Mouse (Mus musculus): ENCODE data around the gene Trir. TPM values are rescaled to one million over a fixed set of nuclear protein-coding genes. Genes with fewer than 3 reads are reported as not detected.
A peak's percentile ranks its signal among the peaks of the same experiment; 100 is the strongest.

Gene Trir
- polyA plus RNA-seq, 1 experiment from 2014 or later = 124 TPM

DNA sequence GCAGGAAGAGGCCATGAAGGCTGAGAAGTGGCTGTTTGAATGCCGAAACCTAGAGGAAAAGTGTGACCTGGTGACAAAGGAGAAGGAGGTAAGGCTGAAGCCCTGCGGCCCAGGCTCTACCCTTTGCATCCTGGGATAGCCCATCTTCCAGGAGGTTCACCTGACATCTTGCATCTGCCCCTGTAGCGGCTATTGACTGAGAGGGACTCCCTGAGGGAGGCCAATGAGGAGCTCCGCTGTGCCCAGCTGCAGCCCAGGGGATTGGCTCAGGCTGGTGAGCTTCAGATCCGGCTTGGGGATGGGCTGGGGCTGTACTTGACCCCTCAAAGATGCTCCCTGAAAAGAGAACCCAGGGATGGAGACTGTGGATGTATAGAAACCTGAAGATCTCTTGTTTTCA, 29.6 kb upstream of the Trir start:
- Histone ChIP-seq H3K4me2 (no peak overlapping the region), H3K4me3 (replicated peaks) (no peak overlapping the region), H3K36me3 (peaks cover 9% of the 10 kb centered on the region), H3K9ac (replicated peaks) (no peak overlapping the region), H3K4me1 (peaks cover 10% of the 10 kb centered on the region), H3K27ac (replicated peaks) (no peak overlapping the region), H3K9me3 (replicated peaks) (no peaks in the 10 kb centered on the region), H3K27me3 (replicated peaks) (peaks cover 11% of the 10 kb centered on the region)
- ATAC-seq (ENCODE audit: low FRiP score) = no peak
- 87% methylated on average over 5 of the region's 5 CpGs for WGBS

DNA sequence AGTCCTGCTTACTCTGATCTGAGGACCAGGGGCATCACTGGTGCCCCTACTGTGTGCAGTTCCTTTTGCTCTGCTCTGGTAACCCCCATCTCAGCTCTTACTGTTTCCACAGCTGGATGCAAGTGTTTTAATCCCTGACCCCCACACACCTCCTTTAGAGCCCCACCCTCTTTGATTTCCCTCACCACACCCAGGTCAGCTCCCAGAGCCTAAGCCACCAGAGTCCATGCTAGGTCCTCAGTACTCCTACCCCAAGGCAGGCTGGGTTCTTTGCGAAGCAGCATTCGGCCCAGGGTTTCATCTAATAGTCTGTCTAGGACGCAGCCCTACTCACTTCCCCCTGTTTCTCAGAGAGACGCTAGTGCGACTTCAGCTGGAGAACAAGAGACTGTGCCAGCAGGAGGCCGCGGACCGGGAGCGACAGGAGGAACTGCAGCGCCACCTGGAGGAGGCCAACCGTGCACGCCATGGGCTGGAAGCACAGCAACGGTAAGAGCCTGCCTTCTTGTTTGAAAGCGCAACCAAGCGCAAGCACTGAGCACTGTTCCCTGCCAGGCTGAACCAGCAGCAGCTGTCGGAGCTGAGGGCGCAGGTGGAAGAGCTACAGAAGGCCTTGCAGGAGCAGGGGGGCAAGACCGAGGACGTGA, 28.9 kb upstream of the Trir start:
- Histone ChIP-seq H3K4me1 (peaks cover 10% of the 10 kb centered on the region), H3K4me3 (replicated peaks) (no peak overlapping the region), H3K27me3 (replicated peaks) (peaks cover 11% of the 10 kb centered on the region), H3K9ac (replicated peaks) (0 out of 2 replicates have a peak overlapping the region, but pooled peaks have one; percentile 14), H3K4me2 (peak overlapping the region; percentile 35), H3K27ac (replicated peaks) (no peak overlapping the region), H3K36me3 (peaks cover 15% of the 10 kb centered on the region), H3K9me3 (replicated peaks) (no peaks in the 10 kb centered on the region)
- peak; percentile 62 for ATAC-seq (ENCODE audit: low FRiP score)
- WGBS = 3% methylated on average over 19 of the region's 19 CpGs

DNA sequence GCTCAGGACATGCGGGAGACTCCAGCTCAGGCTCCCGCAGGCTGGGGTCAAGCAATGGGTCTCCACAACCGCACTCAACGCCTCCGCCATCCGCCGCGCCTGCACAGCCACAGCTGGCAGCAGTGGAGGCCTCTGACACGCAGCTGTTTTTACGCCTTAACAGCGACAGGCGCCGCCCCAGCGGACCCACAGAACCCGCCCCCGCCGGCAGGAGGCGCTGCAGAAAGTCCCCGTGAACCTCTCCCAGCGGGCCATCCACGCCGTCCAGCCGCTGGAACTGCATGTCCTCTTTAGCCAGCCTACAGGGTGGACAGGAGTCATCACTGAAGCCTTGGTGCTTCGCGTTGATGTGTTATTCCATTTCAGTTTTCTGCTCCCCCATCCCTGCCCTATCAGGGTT, 18.9 kb upstream of the Trir start:
- WGBS = 16% methylated on average over 25 of the region's 25 CpGs
- no peak overlapping the region for H3K27ac ChIP-seq (replicated peaks)
- no peak overlapping the region for H3K9ac ChIP-seq (replicated peaks)
- peaks cover 44% of the 10 kb centered on the region for H3K27me3 ChIP-seq (replicated peaks)
- no peaks in the 10 kb centered on the region for H3K4me1 ChIP-seq
- H3K9me3 ChIP-seq (replicated peaks) = no peaks in the 10 kb centered on the region
- H3K4me2 ChIP-seq = no peak overlapping the region
- no peak overlapping the region for H3K4me3 ChIP-seq (replicated peaks)
- no peak for ATAC-seq (ENCODE audit: low FRiP score)
- peaks cover 3% of the 10 kb centered on the region; the same call in 1 of the 2 replicates for H3K36me3 ChIP-seq

DNA sequence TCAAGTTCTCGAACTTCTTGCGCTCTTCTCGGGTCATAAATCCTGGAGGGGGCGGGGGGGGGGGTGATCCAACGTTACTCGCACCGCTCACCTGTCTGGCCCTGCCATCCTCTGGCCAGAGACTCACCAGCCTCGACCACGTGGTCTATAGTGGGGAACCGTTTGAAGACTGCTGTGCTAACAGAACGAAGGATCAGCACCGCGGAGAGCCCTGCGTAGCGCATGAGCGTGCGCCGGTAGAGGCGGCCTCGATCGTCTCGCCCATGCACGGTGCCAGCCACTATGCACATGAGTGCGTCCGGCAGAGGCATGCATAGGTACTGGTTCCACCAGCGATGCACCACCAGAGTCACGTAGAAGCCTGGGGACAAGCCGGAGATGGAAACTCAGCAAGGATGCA, 15.4 kb upstream of the Trir start:
- H3K4me2 ChIP-seq = peak overlapping the region; percentile 11
- no peak for ATAC-seq (ENCODE audit: low FRiP score)
- H3K4me3 ChIP-seq (replicated peaks) = no peak overlapping the region
- no peak overlapping the region for H3K27ac ChIP-seq (replicated peaks)
- 15% methylated on average over 28 of the region's 28 CpGs for WGBS
- no peak overlapping the region for H3K9ac ChIP-seq (replicated peaks)
- peaks cover 49% of the 10 kb centered on the region for H3K27me3 ChIP-seq (replicated peaks)
- H3K9me3 ChIP-seq (replicated peaks) = no peaks in the 10 kb centered on the region
- no peaks in the 10 kb centered on the region for H3K36me3 ChIP-seq
- peaks cover 7% of the 10 kb centered on the region for H3K4me1 ChIP-seq

GRCm38 (mm10) chr8:85013230-85013840, 13.3 kb upstream of the Trir start:
- Histone ChIP-seq H3K9ac (replicated peaks) (peak overlapping the region; percentile 50; the same call in 1 of the 2 replicates), H3K27me3 (replicated peaks) (peaks cover 40% of the 10 kb centered on the region), H3K27ac (replicated peaks) (no peak overlapping the region), H3K36me3 (peaks cover 10% of the 10 kb centered on the region), H3K4me2 (peak overlapping the region; percentile 74), H3K4me1 (peaks cover 7% of the 10 kb centered on the region), H3K4me3 (replicated peaks) (peak overlapping the region; percentile 41), H3K9me3 (replicated peaks) (no peaks in the 10 kb centered on the region)
- ATAC-seq (ENCODE audit: low FRiP score) = peak; percentile 77
- WGBS = 4% methylated on average over 25 of the region's 26 CpGs

- H3K4me3 ChIP-seq (replicated peaks) = peak within 1 kb of the TSS; percentile 41
- WGBS = 53% methylated on average over 2 of the region's 2 CpGs
- peaks cover 21% of the 10 kb centered on the region for H3K36me3 ChIP-seq
- H3K4me1 ChIP-seq = peaks cover 7% of the 10 kb centered on the region
- peaks cover 32% of the 10 kb centered on the region for H3K27me3 ChIP-seq (replicated peaks)
- peak within 1 kb of the TSS; percentile 74 for H3K4me2 ChIP-seq
- no peak within 1 kb of the TSS for H3K27ac ChIP-seq (replicated peaks)
- ATAC-seq (ENCODE audit: low FRiP score) = no peak
- no peaks in the 10 kb centered on the region for H3K9me3 ChIP-seq (replicated peaks)
- H3K9ac ChIP-seq (replicated peaks) = peak within 1 kb of the TSS; percentile 50; the same call in 1 of the 2 replicates
Measured at GRCm38 (mm10) chr8:85014431-85014830, 12.2 kb upstream of the Trir start, which contains the start of gene Best2. TSS of gene Best2 (minus strand) at chr8:85014531.

GRCm38 (mm10) chr8:85016724-85017123, 9.9 kb upstream of the Trir start:
- H3K27ac ChIP-seq (replicated peaks) = no peak overlapping the region
- no peaks in the 10 kb centered on the region for H3K9me3 ChIP-seq (replicated peaks)
- H3K36me3 ChIP-seq = peaks cover 42% of the 10 kb centered on the region
- H3K4me3 ChIP-seq (replicated peaks) = no peak overlapping the region
- peaks cover 17% of the 10 kb centered on the region for H3K27me3 ChIP-seq (replicated peaks)
- H3K4me2 ChIP-seq = no peak overlapping the region
- ATAC-seq (ENCODE audit: low FRiP score) = no peak
- WGBS = 75% methylated on average over 10 of the region's 10 CpGs
- H3K9ac ChIP-seq (replicated peaks) = no peak overlapping the region
- H3K4me1 ChIP-seq = peaks cover 7% of the 10 kb centered on the region

DNA sequence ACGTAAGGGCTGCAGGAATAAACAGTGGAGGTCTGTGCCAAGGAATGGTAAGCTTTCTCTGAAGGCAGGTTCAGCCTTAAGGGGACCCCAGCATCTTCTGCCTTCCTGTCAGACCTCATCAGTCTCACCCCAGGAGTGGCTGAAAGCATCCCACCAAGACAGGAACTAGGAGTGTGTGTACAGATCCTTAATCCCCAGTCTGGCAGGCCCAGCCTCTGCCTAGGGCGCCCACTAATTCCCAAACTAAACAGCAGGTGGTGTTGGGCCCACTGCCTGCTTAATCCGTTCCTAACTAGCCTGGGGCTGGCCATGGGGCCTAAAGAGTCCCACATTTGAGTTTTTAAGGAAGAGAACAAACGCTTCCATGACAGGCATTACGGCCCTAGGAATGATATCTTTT, 9.4 kb upstream of the Trir start:
- H3K27me3 ChIP-seq (replicated peaks) = peaks cover 15% of the 10 kb centered on the region; the same call in 1 of the 2 replicates
- H3K4me3 ChIP-seq (replicated peaks) = no peak overlapping the region
- no peak overlapping the region for H3K4me2 ChIP-seq
- peaks cover 46% of the 10 kb centered on the region for H3K36me3 ChIP-seq
- no peak for ATAC-seq (ENCODE audit: low FRiP score)
- H3K4me1 ChIP-seq = peaks cover 7% of the 10 kb centered on the region
- no peak overlapping the region for H3K27ac ChIP-seq (replicated peaks)
- no peak overlapping the region for H3K9ac ChIP-seq (replicated peaks)
- H3K9me3 ChIP-seq (replicated peaks) = no peaks in the 10 kb centered on the region
- WGBS = 62% methylated on average over 5 of the region's 5 CpGs

GRCm38 (mm10) chr8:85021514-85022055, 5.0 kb upstream of the Trir start:
- no peaks in the 10 kb centered on the region for H3K9me3 ChIP-seq (replicated peaks)
- no peak overlapping the region for H3K27ac ChIP-seq (replicated peaks)
- H3K36me3 ChIP-seq = peaks cover 63% of the 10 kb centered on the region
- H3K27me3 ChIP-seq (replicated peaks) = no peaks in the 10 kb centered on the region
- ATAC-seq (ENCODE audit: low FRiP score) = no peak
- H3K4me1 ChIP-seq = peaks cover 29% of the 10 kb centered on the region
- 94% methylated on average over 3 of the region's 3 CpGs for WGBS
- H3K9ac ChIP-seq (replicated peaks) = no peak overlapping the region
- no peak overlapping the region for H3K4me3 ChIP-seq (replicated peaks)
- no peak overlapping the region for H3K4me2 ChIP-seq

- Histone ChIP-seq H3K36me3 (peaks cover 47% of the 10 kb centered on the region), H3K4me2 (peak overlapping the region; percentile 92), H3K9ac (replicated peaks) (no peak overlapping the region), H3K4me1 (peaks cover 40% of the 10 kb centered on the region), H3K4me3 (replicated peaks) (peak overlapping the region; percentile 97), H3K9me3 (replicated peaks) (no peaks in the 10 kb centered on the region), H3K27me3 (replicated peaks) (no peaks in the 10 kb centered on the region), H3K27ac (replicated peaks) (no peak overlapping the region)
- ATAC-seq (ENCODE audit: low FRiP score) = no peak
- 95% methylated on average over 3 of the region's 3 CpGs for WGBS
Measured at GRCm38 (mm10) chr8:85023846-85024245, 2.8 kb upstream of the Trir start.

- H3K9ac ChIP-seq (replicated peaks) = peak within 1 kb of the TSS; percentile 74
- peak within 1 kb of the TSS; percentile 92 for H3K4me2 ChIP-seq
- H3K9me3 ChIP-seq (replicated peaks) = no peaks in the 10 kb centered on the region
- peaks cover 43% of the 10 kb centered on the region for H3K36me3 ChIP-seq
- peak; percentile 89 for ATAC-seq (ENCODE audit: low FRiP score)
- no peaks in the 10 kb centered on the region for H3K27me3 ChIP-seq (replicated peaks)
- WGBS = 8% methylated on average over 30 of the region's 30 CpGs
- H3K4me1 ChIP-seq = peaks cover 51% of the 10 kb centered on the region
- peak within 1 kb of the TSS; percentile 86 for H3K27ac ChIP-seq (replicated peaks)
- H3K4me3 ChIP-seq (replicated peaks) = peak within 1 kb of the TSS; percentile 97
Measured at GRCm38 (mm10) chr8:85025098-85025932, 1.3 kb upstream of the Trir start, which contains the start of gene Asna1. TSS of gene Asna1 (minus strand) at chr8:85025281.

Data from neural tube, embryonic 15.5 days (tissue).